Comparison of ENCODE assay signal across 24 mouse cellular contexts in the genomic region with DNA sequence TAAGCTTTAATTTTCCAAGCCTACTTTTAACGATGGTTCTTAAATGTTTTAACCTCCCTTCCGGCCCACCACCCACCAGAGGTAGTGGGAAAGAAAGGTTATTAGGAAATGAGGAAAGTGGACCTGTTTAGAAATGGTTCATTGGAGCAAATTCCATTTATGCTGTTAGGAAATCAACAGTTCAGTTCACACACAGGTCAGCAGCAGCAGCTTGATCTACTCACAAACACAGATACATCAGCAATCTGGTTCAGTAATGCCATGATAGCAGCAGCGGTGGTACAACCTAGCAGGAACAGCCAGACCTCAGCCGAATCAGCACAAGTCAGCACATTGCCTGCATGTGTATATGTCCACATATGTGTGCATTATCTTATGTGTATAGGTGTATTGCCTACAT. TPM values are rescaled to one million over a fixed set of nuclear protein-coding genes. Genes with fewer than 3 reads are reported as not detected.
DNase-seq lines count a peak whose midpoint lies in the region; ATAC-seq and TF ChIP-seq lines count a peak whose summit lies in the region.
"Had no signal": no experiment of that assay in that cellular context is flagged by ENCODE, and none has a peak within 500 bp of the region (broad histone marks: within the 10 kb centered on the region; RNA-seq: fewer than 3 reads in every experiment).

No protein-coding gene starts in this region.

- no peak overlapping the region for H3K4me2 ChIP-seq in lung, postnatal 0 days (replicated peaks; ENCODE audit: low read depth, low read length)
- H3K4me2 ChIP-seq: embryonic facial prominence, embryonic 12.5 days; forebrain, embryonic 13.5 days; forebrain, embryonic 15.5 days had no signal

- DNase-seq in heart, embryonic 10.5 days (ENCODE audit: low spot score), result peak; percentile 39
- no peak for DNase-seq in heart, postnatal 25 days (ENCODE audit: low spot score)
- DNase-seq in lung, postnatal 0 days (ENCODE audit: low spot score), result peak; percentile 60
- no peak for DNase-seq in lung, adult 2 months
- peak; percentile 28 for DNase-seq in lung, postnatal 14 days
- DNase-seq in lung, postnatal 36 days, result peak; percentile 43
- no peak for DNase-seq in cerebellum, adult 8-10 months
- DNase-seq: adrenal gland, adult 8-10 months; adrenal gland, postnatal 14 days; adrenal gland, postnatal 36 days; B cell, adult 2 months; cerebellum, adult 11-12 months; cerebellum, adult 9-10 months; cerebellum, postnatal 10 days; cerebellum, postnatal 25 days had no signal

- no peak overlapping the region for H3K27ac ChIP-seq in heart, embryonic 10.5 days
- no peak overlapping the region for H3K27ac ChIP-seq in lung, postnatal 0 days (ENCODE audit: low read length)
- H3K27ac ChIP-seq: embryonic facial prominence, embryonic 10.5 days; embryonic facial prominence, embryonic 12.5 days; forebrain, embryonic 13.5 days; forebrain, embryonic 15.5 days had no signal

- intact Hi-C loops in heart, postnatal 25 days (cut with DNase I), result no loop called here

- no peak for TF ChIP-seq CTCF in lung, postnatal 0 days (IDR thresholded peaks at IDR 0.05)
- no peak for TF ChIP-seq CTCF in lung, adult 2 months (IDR thresholded peaks at IDR 0.05; ENCODE audit: insufficient read depth, low read length)

- H3K9me3 ChIP-seq in heart, embryonic 10.5 days, result no peaks in the 10 kb centered on the region
- H3K9me3 ChIP-seq in lung, postnatal 0 days (ENCODE audit: low read length), result no peaks in the 10 kb centered on the region
- H3K9me3 ChIP-seq: embryonic facial prominence, embryonic 10.5 days; embryonic facial prominence, embryonic 12.5 days; forebrain, embryonic 13.5 days; forebrain, embryonic 15.5 days; G1E had no signal

- ATAC-seq in lung, postnatal 0 days, result peak; percentile 8; the same call in 1 of the 2 replicates
- ATAC-seq: activated CD4-positive, CD25-positive, alpha-beta regulatory T cell, adult 4 months; CD4-positive, CD25-positive, alpha-beta regulatory T cell, adult 4 months; forebrain, embryonic 13.5 days; forebrain, embryonic 15.5 days; Patski had no signal

- 84% methylated on average over 4 of the region's 4 CpGs for WGBS in heart, embryonic 10.5 days
- WGBS in lung, postnatal 0 days, result 71% methylated on average over 4 of the region's 4 CpGs
- 77% methylated on average over 4 of the region's 4 CpGs for WGBS in lung, adult 2 months

- H3K36me3 ChIP-seq in heart, embryonic 10.5 days, result no peaks in the 10 kb centered on the region
- no peaks in the 10 kb centered on the region for H3K36me3 ChIP-seq in lung, postnatal 0 days (ENCODE audit: insufficient read depth, low read length)
- H3K36me3 ChIP-seq: embryonic facial prominence, embryonic 12.5 days; forebrain, embryonic 15.5 days had no signal

- H3K4me3 ChIP-seq in heart, embryonic 10.5 days, result no peak overlapping the region
- no peak overlapping the region for H3K4me3 ChIP-seq in lung, postnatal 0 days (ENCODE audit: low read depth, low read length)
- H3K4me3 ChIP-seq in lung, adult 2 months (replicated peaks; ENCODE audit: extremely low read depth, low read depth, low read length), result no peak overlapping the region
- H3K4me3 ChIP-seq: embryonic facial prominence, embryonic 10.5 days; embryonic facial prominence, embryonic 12.5 days; forebrain, embryonic 13.5 days; forebrain, embryonic 15.5 days had no signal

- no peak for TF ChIP-seq POLR2A in lung, adult 2 months (IDR thresholded peaks at IDR 0.05; ENCODE audit: borderline replicate concordance, extremely low read depth, low read depth, low read length)

- H3K27me3 ChIP-seq in heart, embryonic 10.5 days (ENCODE audit: insufficient read depth, poor library complexity, severe bottlenecking), result 0 out of 2 replicates have a peak, but pooled peaks cover 4% of the 10 kb centered on the region
- H3K27me3 ChIP-seq in lung, postnatal 0 days (replicated peaks; ENCODE audit: insufficient read depth, low read length), result no peaks in the 10 kb centered on the region
- H3K27me3 ChIP-seq: CH12.LX, Patski had no signal

- peaks cover 34% of the 10 kb centered on the region for H3K4me1 ChIP-seq in heart, embryonic 10.5 days
- H3K4me1 ChIP-seq in lung, postnatal 0 days (ENCODE audit: insufficient read depth, low read depth, low read length), result peaks cover 26% of the 10 kb centered on the region; the same call in 1 of the 2 replicates
- peaks cover 3% of the 10 kb centered on the region for H3K4me1 ChIP-seq in lung, adult 2 months (ENCODE audit: control insufficient read depth, insufficient read depth, low read length)

- peak; percentile 10; the same call in 1 of the 2 replicates for TF ChIP-seq EP300 in lung, postnatal 0 days (IDR thresholded peaks at IDR 0.05)

- H3K9ac ChIP-seq in lung, postnatal 0 days (replicated peaks; ENCODE audit: low read depth), result no peak overlapping the region
- H3K9ac ChIP-seq: embryonic facial prominence, embryonic 12.5 days; forebrain, embryonic 13.5 days; forebrain, embryonic 15.5 days had no signal

RNA-seq across cellular contexts. Expression of a gene that starts 3.0 kb away (rescaled TPM):
- 20.4 and 30.5 TPM in 2 replicates for polyA plus RNA-seq in heart, embryonic 10.5 days (2016; fragmentation: Nextera tagmentation; extraction: Ambion mirVana)
- 10 to 100 TPM; 24.8 to 30.8 TPM for total RNA-seq in heart, postnatal 25 days (2021)
- 19.3 and 22.5 TPM in 2 replicates for polyA plus RNA-seq in lung, postnatal 0 days (2015; fragmentation: Nextera tagmentation; extraction: Ambion mirVana)
- polyA plus RNA-seq in lung, adult 2 months (2012; rRNA removed), result 34.0 and 40.0 TPM in 2 replicates

Comparison
In these comparisons a context has a peak if more than half of its experiments do, and no peak if none do; other contexts are left out.
1. DNase-seq: peak in heart, embryonic 10.5 days (single experiment), lung, postnatal 0 days (single experiment), lung, postnatal 14 days (single experiment) and lung, postnatal 36 days (single experiment); none in heart, postnatal 25 days (single experiment), lung, adult 2 months (single experiment) and cerebellum, adult 8-10 months (single experiment).